Mouse (Mus musculus): ENCODE measurements around the gene Slc22a12. TPM values are rescaled to one million over a fixed set of nuclear protein-coding genes. Genes with fewer than 3 reads are reported as not detected.

Gene Slc22a12
- total RNA-seq, 4 experiments from 2014 or later = 0.31 TPM; not detected in 3

DNA sequence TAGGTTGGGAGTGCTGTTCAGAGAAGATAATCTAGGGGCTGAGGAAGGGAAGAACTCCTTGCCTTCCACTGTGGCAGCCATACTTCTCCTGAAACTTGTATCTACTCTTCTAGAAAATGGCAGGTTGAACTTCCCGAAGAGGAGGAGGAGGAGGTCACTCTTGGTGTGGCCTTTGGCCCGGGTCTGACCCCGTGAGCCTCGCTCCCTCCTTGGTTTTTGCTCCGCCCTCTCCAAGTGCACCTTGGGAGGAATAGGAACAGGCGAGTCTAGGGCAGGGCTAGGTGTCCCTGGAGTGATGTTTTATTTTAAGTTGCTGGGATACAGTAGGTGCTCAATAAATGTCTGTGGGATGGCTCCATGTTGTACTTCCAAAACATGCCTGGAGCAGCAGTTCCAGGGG is 27.9 kb downstream of the Slc22a12 start:
- no peak for DNase-seq

DNA sequence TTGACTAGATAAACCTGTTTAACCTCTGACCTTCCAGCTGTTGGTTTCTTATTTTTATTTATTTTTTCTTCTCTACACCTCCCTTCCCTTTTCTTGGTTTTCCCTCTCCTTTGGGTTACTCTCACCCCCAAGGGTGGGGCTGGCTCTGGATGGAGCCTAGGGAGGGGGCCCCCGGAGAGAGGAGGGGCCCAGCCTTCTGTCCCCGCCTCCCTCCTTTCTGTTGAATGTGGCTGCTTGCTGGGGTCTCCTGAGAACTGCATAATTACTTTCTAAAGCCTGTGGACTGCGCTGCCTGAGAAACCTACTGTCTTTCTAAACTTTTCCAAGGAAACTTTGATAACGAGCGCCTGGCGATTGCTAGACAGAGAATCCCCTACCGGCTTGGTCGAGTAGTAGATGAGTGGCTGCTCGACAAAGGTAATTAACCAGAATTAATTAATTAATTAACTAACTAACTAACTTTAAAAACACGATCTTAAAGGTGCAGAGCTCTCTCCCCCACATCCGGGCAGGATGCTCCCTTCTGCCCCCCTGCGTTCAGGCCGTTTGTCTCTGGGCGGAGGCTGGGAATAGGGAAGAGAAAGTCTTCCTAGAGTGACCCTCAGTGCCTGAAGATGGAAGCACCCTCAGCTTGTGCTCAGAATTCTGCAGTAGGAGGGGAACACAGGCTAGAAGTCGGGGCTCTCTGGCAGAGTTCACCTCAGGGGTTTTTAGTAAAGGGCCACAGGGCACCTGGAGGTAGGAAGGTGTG is 29.3 kb downstream of the Slc22a12 start:
- DNase-seq = no peak

DNA sequence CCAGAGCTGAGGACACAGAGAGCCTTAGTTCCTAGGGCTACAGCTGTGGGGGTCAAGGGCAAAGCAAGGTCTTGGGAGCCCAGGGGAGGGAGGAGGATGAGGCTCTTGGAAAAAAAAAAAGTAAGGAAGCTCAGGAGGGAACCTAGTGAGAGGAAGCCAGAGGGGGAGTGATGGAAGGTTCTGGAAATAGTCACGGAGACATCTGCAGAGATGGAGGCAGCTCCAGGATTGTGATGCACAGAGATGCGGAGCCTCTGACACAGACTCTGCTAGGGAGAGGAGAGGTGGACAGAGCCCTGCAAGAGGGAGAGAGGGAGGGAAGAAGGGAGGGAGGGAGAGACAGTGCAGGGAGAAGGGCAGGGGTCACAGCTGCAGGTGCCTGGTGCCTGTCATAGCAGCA is 32.3 kb downstream of the Slc22a12 start:
- DNase-seq = no peak

DNA sequence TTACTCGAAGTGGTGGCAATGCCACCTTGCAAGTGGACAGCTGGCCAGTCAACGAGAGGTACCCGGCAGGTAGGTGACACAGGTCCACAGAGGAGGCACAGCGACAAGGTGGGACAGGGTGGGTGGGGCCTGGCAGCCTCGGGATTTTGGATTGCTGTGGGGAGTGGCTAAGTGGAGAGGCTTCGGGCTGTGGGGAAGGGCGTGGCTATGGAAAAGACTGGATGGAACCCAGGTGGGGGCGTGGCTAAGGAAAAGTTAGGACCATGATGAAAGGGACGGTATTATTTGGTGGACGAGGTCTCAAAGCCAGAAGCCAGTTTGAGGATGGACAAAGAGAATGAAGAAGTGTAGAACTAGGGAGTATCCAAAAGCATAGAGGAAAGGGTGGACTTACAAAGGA is 33.0 kb downstream of the Slc22a12 start:
- no peak for DNase-seq

DNA sequence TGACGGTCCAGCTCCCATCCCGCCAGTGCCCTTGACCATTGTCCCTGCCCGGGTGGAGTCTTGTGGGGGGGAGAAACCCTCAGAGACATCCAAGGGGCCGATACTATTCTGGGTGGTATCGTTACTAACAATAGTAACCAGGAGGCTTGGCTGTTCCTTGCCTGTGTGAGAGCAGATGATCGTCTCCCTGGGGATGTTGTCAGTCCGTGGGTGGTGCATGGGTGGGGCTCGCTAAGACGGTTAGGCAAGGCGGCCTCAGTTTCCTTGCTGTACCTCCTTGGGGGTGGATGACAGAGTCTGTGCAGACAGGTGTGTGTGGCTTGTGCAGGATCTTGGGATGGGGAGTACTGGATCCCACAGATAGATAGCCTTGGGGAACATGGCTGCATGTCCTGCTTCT is 35.4 kb downstream of the Slc22a12 start:
- DNase-seq = no peak

DNA sequence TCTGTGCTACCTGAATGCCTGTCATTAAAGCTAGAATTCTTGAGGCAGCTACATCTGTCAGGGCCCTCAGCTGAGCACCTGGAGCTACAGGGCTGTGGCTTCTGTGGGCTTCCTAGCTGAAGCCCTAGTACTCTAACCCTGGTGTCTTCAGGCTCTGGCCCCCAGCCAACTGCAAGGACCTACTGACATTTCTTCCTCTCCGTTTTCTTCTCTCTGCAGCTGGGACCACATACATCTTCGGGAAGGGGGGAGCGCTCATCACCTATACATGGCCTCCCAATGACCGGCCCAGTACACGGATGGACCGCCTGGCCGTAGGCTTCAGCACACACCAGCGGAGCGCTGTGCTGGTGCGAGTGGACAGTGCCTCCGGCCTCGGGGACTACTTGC is 38.2 kb downstream of the Slc22a12 start:
- DNase-seq = no peak

DNA sequence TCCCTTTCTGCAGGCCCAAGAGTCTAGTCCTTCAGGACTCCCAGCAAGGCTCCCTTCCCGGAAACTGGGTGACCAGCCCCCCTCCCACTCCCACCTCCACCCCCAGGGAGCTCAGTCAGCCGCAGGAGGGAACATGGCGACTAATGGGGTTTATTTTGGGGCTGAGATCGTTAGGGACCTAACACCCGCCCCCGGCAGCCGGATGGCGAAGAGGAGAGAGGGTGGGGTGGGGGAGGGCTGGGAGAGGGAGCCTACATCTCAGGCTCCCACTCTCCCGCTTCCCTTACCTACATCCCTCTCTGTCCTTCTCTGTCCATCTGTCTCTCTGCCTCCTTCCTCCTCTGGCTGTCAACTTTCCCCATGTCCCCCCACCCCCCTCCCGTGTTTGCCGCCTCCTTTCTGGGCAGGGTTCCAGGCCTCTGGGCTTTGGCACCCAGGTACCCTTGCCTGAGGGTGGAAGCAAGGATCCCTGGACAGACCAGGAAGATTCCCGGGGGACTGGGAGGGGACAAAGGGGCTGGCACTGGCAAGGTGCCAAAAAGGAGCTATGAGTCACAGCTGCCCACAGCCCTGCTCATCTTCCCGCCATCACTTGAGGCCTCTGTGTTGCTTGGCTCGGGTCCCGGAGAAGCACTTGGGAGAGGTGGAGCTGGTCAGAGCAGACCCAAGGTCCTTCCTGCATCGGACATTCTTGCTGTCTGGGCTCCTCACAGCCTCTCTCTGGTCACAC is 38.7 kb downstream of the Slc22a12 start:
- DNase-seq = peak; percentile 50

DNA sequence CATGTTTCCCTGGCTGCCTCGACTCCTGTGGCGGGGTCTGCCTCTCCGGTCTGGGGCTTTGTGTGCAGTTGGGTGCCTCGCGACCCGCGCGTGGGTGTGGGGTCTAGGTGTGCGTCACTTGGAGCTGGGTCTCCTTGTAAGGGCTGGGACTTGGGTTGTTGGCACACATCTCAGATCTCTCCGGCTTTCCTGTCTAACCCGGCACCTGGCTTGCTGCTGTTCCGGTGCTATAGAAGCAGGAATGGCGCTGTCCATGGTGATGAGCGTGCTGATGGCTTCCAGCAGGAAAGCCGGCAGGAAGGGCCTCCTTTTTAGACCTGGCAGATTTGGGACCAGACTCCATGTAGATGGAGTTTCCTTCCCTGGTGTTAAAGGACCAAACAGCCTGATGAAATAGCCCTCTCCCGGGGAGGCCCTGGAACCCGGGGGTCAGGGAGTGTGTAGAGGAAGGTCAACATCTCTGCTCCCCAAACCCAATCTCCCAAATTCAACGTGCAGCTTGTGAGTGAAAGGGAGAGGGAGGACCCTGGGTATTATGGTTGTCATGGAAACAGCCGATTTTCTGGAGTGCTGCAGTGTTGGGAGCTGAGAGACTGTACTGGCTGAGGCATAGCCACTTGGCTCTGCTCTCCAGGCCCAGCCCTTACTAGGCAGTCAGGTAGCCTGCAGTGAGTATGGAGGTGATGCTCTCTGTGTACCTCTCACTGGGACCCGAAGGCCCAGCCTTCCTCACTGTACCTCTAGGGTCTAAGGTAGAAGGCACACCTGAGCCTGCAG is 40.1 kb downstream of the Slc22a12 start:
- DNase-seq = peak; percentile 28

DNA sequence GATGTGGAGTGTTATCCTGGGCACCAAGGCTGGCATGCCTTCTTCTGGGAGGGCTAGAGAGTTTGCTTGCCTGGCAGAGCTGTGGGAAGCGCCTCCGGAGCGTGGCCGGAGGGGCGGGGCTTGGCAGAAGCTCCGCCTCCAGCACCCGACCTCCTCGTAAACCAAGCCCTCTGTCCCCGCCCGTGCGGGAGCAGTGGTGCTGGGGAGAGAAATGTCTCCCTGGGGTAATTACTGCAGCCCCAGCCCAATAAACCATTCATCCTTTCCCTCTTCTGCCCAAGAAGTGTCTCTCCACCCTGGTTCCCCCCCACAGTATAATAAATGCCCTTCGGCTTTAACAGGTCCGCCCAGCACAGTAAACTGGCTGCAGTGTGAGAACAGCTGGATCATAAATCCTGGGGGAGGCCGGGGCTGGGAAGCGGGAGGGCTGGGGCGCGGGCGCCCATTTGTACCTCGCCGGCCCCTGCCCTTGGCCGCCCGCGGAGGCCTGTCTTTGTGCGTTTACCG is 40.7 kb downstream of the Slc22a12 start:
- DNase-seq = no peak

DNA sequence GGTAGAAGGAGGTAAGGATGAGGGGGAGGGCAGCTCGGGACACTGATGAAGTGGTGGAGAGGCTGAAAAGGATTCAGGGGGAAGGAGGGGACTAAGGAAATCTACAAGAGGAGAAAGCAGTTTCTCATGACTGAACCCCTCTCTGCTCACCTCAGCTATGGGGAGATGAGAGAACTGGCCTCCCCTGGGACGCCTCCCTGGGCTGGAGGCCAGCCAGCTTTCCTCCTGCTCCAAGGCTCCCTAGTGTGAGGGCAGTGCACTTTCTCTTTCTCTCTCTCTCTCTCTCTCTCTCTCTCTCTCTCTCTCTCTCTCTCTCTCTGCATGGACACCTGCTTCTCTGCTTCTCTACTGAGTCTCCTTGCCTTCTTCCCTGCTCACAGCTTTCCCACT is 42.2 kb downstream of the Slc22a12 start:
- DNase-seq = no peak

DNA sequence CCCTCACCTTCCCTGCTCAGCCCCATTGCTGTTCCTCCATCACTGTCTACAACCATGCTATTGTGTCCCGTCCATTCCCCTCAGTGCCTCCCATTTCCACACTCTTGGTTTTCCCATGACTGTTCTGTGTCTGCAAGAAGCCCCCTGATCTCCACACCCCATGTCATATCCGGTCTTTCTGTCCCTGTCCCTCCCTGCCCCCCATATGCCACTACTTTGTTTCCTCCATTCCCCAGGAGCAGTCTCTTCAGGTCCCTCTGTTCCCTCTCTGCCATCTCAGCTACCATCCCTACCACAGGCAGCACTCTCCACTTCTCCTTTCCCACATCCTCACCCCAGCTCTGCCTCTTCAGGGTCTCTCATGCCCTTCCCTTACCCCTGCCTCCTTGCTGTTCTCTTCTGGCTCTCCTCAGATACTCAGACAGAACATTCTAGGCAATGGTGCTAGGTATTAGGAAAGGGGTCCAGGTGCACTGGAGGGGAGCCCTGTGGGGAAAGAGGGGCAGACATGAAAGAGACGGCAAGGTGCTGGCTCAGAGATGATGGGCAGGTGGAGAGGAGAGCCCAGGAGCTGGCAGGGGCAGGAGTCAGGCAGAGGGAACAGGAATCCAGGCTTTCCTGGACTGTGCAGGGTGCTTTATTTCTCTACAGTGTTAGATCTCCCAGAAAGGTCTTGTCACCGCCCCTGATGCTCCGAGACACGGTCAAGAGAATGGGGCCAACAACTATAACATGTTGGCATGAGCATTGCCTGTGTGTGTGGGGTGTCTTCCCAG is 42.8 kb downstream of the Slc22a12 start:
- no peak for DNase-seq

DNA sequence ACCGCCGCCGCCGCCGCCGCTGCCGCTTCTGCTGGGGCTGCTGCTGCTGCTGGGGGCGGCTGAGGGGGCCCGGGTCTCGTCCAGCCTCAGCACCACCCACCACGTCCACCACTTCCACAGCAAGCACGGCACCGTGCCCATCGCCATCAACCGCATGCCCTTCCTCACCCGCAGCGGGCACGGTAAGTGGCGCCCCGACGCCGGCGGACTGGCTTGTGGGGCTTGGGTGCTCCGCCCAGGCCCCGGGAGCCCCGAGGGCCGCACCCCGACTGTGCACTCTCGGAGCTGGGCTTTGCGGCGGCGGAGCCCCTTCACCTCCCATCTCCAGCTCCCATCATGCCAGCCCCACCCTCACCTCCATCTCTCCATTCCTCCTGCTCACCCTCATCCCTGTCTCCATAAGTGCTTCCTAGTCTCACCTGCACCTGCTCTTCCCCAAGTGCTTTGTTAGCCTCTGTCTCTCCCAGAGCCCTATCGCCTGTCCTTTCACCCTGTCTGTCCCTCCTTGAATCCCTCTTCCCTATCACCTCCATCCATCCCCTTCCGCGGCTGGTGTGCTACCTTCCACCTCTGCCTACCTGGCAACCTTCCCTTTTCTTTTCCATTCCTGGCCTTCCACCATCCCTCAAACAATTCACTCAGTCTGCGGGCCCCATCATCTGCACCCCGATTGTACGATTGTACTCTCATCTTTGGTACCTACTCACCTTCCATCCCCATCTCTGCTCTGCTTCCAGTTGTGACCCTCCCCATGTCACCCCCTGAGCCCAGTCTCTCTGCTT is 44.3 kb downstream of the Slc22a12 start:
- no peak for DNase-seq

DNA sequence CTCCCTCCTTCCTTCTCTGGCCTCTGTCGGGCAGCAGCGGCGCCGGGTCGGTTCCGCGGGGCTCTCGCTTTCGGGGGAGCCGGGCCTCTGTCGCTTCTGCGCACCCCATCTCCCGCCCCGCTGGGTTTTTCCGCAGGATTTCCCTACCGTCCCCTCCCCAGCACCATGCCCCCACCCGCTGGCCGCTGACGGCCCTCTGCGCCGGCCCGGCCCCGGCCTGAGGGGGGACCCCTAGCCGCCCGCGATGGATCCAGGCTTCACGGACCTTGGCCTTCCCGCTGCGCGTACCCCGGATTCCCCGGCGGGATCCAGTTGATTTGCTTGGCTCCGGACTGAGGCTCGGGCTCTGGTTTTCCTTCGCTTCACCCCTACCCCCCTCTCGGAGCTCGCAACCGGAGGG is 45.0 kb downstream of the Slc22a12 start:
- DNase-seq = no peak

DNA sequence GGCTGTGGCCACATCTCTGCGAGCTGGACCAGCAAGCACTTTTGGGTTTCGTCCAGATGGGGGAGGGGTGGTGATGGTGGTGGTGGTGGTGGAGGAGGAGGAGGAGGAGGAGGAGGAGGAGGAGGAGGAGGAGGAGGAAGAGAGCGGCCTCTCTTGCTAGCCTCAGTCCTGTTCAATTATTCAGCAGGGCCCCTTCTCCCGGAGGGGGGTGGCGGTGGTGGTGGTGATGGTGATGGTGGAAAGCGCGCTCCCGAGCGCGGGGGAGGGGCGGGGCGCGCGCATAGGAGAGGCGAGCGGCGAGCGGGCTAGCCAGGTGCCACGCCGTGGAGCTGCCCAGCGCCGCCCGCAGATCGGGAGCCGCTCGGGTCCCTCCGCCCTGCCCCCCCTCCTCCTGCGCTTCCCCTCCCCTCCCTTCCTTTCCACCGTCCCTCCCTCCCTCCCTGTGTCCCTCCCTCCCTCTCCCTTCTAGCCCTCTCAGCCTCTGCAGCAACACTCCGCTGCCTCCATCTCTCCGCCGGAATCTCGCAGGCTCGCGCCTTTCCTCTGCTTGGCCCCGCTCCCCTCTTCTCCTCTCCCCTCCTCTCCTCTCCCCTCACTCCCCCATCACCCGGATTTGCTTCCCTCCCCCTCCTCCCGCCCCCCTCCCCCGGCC is 45.6 kb downstream of the Slc22a12 start:
- DNase-seq = no peak

DNA sequence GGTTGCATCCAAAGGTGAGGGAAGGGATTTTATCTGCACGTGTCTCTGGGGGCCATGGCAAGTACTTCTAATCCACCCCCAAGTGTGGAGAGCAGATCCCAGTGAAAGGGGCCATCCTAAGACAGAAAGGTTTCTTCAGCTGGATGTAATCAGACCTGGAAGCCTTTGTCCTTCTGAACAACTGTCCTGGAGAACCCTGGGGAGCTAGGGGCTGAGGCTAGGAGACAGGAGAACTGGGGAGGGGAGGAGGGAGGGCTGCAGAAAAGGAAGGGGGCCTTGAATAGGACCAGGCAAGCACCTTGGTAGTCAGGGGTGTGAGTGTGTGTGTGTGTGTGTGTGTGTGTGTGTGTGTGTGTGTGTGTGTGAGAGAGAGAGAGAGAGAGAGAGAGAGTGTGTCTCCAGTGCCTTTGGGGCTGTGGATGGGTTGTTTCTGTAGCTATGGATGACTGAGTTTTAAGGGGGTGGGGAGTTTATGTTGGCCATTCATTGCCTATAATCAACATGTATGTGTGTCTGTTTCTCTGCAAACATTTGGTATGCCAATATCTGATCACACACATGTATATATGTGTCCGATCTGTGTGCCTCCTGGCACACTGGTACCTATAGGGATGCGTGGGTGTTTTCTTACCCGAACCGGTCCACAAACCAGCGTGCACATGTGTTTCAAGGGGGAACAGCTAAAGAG is 46.2 kb downstream of the Slc22a12 start:
- no peak for DNase-seq

DNA sequence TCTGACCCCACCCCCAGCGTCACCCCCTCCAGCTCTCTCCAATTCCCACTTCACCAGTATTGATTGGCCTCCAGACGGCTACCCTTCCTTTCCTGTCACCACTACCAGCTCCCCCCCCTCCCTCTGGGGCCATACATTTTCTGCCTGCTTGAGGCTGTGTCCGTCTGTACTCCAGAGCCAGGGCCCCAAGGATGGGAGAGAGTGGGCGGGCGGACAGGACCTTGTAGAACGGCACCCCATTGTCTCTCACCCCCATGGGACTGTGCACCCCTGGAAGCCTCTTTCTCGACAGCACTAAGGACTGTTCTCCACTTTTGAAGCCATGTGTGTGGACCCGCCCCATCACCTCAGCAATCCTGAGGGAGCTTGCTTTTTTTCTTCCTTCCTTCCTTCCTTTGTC is 47.1 kb downstream of the Slc22a12 start:
- DNase-seq = no peak

DNA sequence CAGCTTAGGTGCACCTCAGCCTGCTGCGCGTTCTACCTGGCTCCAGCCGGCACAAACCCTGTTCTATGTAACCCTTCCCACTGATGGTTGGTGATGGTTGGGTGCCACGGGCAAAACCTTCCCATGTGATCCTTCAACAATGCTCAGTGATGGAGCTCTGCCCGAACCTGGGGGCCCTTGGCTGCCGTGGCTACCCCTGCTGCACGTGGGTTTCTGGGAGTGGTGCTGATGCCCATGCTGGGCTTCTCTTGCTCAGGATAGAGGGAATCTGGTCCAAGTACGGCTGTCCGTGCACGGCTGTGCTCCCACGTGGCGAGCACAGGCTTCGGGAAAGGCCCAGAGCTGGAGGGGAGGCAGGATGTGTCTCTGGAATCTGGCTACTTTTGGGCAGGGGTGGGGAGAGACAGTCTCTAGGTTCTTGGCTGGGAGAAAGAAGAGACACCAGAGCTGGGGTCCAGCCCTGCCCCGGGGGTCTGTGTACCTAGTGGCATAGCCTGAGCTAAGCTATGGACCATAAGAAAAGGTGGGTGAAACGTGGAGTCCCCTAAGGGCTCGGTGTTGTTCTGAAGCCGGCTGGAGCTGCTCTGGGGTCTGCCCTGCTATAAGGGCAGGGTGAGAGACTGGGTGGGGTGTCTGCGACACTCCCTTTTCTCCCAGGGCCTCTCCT is 48.2 kb downstream of the Slc22a12 start:
- no peak for DNase-seq

DNA sequence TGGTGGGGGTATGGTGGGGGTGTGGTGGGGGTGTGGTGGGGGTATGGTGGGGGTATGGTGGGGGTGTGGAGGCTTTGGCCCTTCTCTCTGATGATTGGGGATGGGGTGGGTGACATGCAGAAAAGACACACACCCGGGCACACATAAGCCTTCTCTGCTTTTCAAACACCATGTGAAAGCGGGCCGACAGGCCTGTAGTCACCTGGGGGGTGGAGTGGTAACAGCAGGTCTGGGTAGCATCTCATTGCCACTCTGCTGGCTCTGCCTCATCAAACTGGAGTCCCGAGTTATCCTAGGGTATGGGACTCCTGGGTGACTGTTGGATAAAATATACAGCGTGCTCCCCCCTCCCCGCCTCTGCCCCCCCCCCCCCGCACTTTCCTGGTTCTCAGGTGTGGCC is 48.8 kb downstream of the Slc22a12 start:
- DNase-seq = no peak

DNA sequence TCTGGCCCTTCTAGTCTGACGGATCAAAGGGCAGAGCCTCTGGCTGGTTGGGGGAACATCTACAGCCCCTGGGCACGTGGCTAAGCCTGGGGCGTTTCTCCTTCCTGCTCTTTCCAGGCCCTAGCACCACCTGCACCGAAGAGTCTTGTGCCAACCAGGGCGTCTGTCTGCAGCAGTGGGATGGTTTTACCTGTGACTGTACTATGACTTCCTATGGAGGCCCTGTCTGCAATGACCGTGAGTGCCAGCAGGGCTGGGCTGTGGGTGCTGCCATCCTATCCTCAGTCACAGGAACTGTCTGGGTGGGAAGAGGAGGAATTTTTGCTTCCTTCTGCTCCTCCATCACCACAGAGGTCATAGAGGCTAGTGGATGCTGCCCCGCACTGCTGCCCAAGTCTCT is 49.6 kb downstream of the Slc22a12 start:
- DNase-seq = no peak

DNA sequence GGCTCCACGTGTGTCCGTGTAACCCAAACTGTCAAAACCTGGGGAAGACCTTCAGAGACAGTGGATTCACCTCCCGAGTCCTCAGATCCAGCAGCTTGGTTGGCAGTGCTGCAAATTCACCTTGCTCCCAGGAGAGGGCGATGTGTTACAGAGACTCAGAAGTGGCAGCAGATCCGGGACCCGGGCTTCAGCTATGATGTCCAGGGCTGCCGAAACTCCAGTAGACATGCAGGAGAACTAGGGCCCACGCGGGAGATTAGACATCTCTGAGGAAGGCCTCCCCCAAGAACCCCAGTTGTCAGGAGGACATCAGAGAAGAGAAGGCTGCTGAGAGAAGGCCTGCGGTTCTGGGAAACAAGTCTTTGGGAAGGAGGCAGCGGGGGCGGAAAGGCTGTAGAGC is 50.7 kb downstream of the Slc22a12 start:
- peak; percentile 52 for DNase-seq

Data from adrenal gland, adult 8-10 months (tissue).